ENCODE assay signal across 20 mouse cellular contexts in the genomic region with DNA sequence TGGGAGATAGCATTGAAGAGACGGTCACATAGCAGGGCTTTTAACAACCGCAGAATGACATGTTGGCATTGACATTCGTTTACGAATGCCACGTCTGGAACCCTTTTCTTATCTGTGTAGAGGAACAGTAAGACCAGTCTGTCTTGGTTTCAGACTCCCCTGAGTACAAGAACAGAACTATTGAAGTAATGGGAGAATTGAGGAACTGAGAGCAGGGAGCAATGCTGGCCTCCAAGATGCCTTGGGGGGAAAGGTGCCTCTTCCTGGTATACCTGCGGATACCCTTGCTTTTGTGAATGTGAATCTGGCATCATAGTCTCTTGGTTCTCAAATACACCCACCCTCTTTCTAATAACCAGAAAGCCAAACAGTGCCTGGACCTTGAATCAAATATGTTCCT. TPM values are rescaled to one million over a fixed set of nuclear protein-coding genes. Genes with fewer than 3 reads are reported as not detected.
DNase-seq lines count a peak whose midpoint lies in the region; ATAC-seq and TF ChIP-seq lines count a peak whose summit lies in the region.
"Had no signal": no experiment of that assay in that cellular context is flagged by ENCODE, and none has a peak within 500 bp of the region (broad histone marks: within the 10 kb centered on the region; RNA-seq: fewer than 3 reads in every experiment).

No protein-coding gene starts in this region.

- no peaks in the 10 kb centered on the region for H3K36me3 ChIP-seq in heart, embryonic 12.5 days
- no peaks in the 10 kb centered on the region for H3K36me3 ChIP-seq in myocyte (ENCODE audit: control insufficient read depth, insufficient read depth)
- H3K36me3 ChIP-seq: liver, embryonic 12.5 days had no signal

- no peaks in the 10 kb centered on the region for H3K9me3 ChIP-seq in heart, embryonic 12.5 days (replicated peaks)
- H3K9me3 ChIP-seq: G1E; liver, embryonic 12.5 days; megakaryocyte, embryonic 14.5 days had no signal

- H3K4me3 ChIP-seq in heart, embryonic 12.5 days: no peak overlapping the region
- H3K4me3 ChIP-seq in layer of hippocampus, adult 2 months: no peak overlapping the region
- H3K4me3 ChIP-seq in myocyte: no peak overlapping the region
- H3K4me3 ChIP-seq: liver, embryonic 12.5 days had no signal

- no peak overlapping the region for H3K9ac ChIP-seq in heart, embryonic 12.5 days
- H3K9ac ChIP-seq: forebrain, postnatal 0 days; hindbrain, embryonic 14.5 days; liver, embryonic 12.5 days had no signal

- DNase-seq in heart, adult 18-20 months: no peak
- DNase-seq in layer of hippocampus, adult 2 months (ENCODE audit: low spot score in 2 of 2): no peak
- no peak for DNase-seq in layer of hippocampus, adult 18-20 months (ENCODE audit: low spot score in 2 of 2)
- DNase-seq in frontal cortex, adult 2 months (ENCODE audit: extremely low spot score in 1 of 2, low spot score in 1 of 2): no peak
- DNase-seq: cerebellum, adult 11 months; cerebellum, postnatal 25 days; forebrain, postnatal 0 days; kidney, adult 9 months; layer of hippocampus, postnatal 36 days; left cerebral cortex, postnatal 4 days; thymus, adult 18-20 months had no signal

- no peak overlapping the region for H3ac ChIP-seq in myocyte (ENCODE audit: control insufficient read depth, insufficient read length)

- no peak for TF ChIP-seq POLR2A in myocyte (IDR thresholded peaks at IDR 0.05; ENCODE audit: insufficient read length, low read depth)

- no peak overlapping the region for H3K4me2 ChIP-seq in heart, embryonic 12.5 days
- H3K4me2 ChIP-seq in myocyte (ENCODE audit: low read depth): peak overlapping the region; percentile 98
- H3K4me2 ChIP-seq: heart, embryonic 11.5 days; hindbrain, embryonic 14.5 days; liver, embryonic 12.5 days had no signal

- ATAC-seq in heart, embryonic 12.5 days (ENCODE audit: insufficient number of reproducible peaks, low FRiP score): no peak
- ATAC-seq in common myeloid progenitor, adult 5-6 weeks (replicated peaks; ENCODE audit: low read depth, poor library complexity, severe bottlenecking): peak; percentile 26; the same call in 1 of the 2 replicates
- no peak for ATAC-seq in activated CD4-positive, CD25-positive, alpha-beta regulatory T cell, adult 4 months
- ATAC-seq: forebrain, postnatal 0 days; liver, embryonic 12.5 days had no signal

- H3K27ac ChIP-seq in heart, embryonic 12.5 days (ENCODE audit: poor library complexity, severe bottlenecking): peak overlapping the region; percentile 89; the same call in 1 of the 2 replicates
- peak overlapping the region; percentile 95; the same call in 1 of the 2 replicates for H3K27ac ChIP-seq in layer of hippocampus, adult 2 months
- H3K27ac ChIP-seq: liver, embryonic 12.5 days had no signal

- TF ChIP-seq CTCF in layer of hippocampus, adult 2 months (conservative IDR thresholded peaks at IDR 0.05): no peak

- 69% methylated on average over 6 of the region's 6 CpGs for WGBS in heart, embryonic 12.5 days

- H3K27me3 ChIP-seq in heart, embryonic 12.5 days (replicated peaks): no peaks in the 10 kb centered on the region
- no peaks in the 10 kb centered on the region for H3K27me3 ChIP-seq in myocyte (ENCODE audit: control insufficient read depth, insufficient read depth, insufficient read length)
- H3K27me3 ChIP-seq: megakaryocyte, embryonic 14.5 days had no signal

- peaks cover 36% of the 10 kb centered on the region for H3K79me2 ChIP-seq in myocyte (ENCODE audit: control insufficient read depth, insufficient read depth)

- peaks cover 89% of the 10 kb centered on the region for H3K4me1 ChIP-seq in heart, embryonic 12.5 days (replicated peaks)

TF ChIP-seq in myocyte, 11 proteins besides CTCF, POLR2A, EP300 and RAD21:
- no peak for TF ChIP-seq TCF12 (IDR thresholded peaks at IDR 0.05; ENCODE audit: insufficient read depth, poor library complexity, severe bottlenecking)
- no peak for TF ChIP-seq MYOD1 (IDR thresholded peaks at IDR 0.05; ENCODE audit: control insufficient read depth in 1 of 3, insufficient read length in 2 of 3, low read depth in 2 of 3)
- TF ChIP-seq SRF (IDR thresholded peaks at IDR 0.05; ENCODE audit: control insufficient read depth, insufficient read length, low read depth): no peak
- no peak for TF ChIP-seq TCF3 (IDR thresholded peaks at IDR 0.05; ENCODE audit: insufficient read length, low read depth)
- no peak for TF ChIP-seq USF1 (IDR thresholded peaks at IDR 0.05; ENCODE audit: low read depth)
- TF ChIP-seq REST (IDR thresholded peaks at IDR 0.05; ENCODE audit: insufficient read depth, insufficient read length): no peak
- no peak for TF ChIP-seq POLR2AphosphoS2 (IDR thresholded peaks at IDR 0.05; ENCODE audit: insufficient read length, low read depth)
- no peak for TF ChIP-seq MYOG (IDR thresholded peaks at IDR 0.05; ENCODE audit: control insufficient read depth in 1 of 3, insufficient read depth in 1 of 3, insufficient read length in 2 of 3, low read depth in 2 of 3)
- TF ChIP-seq MAX (IDR thresholded peaks at IDR 0.05; ENCODE audit: low read depth): no peak
- no peak for TF ChIP-seq CEBPB (IDR thresholded peaks at IDR 0.05; ENCODE audit: insufficient read depth, poor library complexity, severe bottlenecking)
- TF ChIP-seq E2F4 (IDR thresholded peaks at IDR 0.05; ENCODE audit: insufficient read depth): no peak

RNA-seq across cellular contexts. Expression of gene Cuedc1, which starts 18.7 kb away (rescaled TPM):
- polyA plus RNA-seq in heart, embryonic 12.5 days (2016; fragmentation: Nextera tagmentation; extraction: Ambion mirVana): 20.7 and 22.9 TPM in 2 replicates
- total RNA-seq in heart, adult 18-20 months (2021): 10 to 100 TPM; 40.0 to 43.8 TPM
- total RNA-seq in layer of hippocampus, adult 2 months (2021): 10 to 100 TPM; 31.1 to 35.3 TPM
- total RNA-seq in layer of hippocampus, adult 18-20 months (2021): 10 to 100 TPM; 27.9 to 31.8 TPM
- 3.3 and 4.2 TPM in 2 replicates for total RNA-seq in common myeloid progenitor, adult 5-6 weeks (2017)
- polyA plus RNA-seq in myocyte (2012; fragmentation: generic; extraction: Trizol): 40.8 TPM
- polyA plus RNA-seq in activated CD4-positive, CD25-positive, alpha-beta regulatory T cell, adult 4 months (2017; shearing (Covaris generic)): 1 to 10 TPM; 5.4 to 5.8 TPM
- polyA plus RNA-seq in frontal cortex, adult 2 months (2012; rRNA removed): 28.0 and 32.7 TPM in 2 replicates

RNA-seq across cellular contexts. Expression of gene Vezf1, which starts 48.5 kb away (rescaled TPM):
- 27.3 and 29.3 TPM in 2 replicates for polyA plus RNA-seq in heart, embryonic 12.5 days (2016; fragmentation: Nextera tagmentation; extraction: Ambion mirVana)
- 10 to 100 TPM; 35.0 to 38.4 TPM for total RNA-seq in heart, adult 18-20 months (2021)
- total RNA-seq in layer of hippocampus, adult 2 months (2021): 10 to 100 TPM; 22.0 to 22.7 TPM
- 10 to 100 TPM; 23.2 to 24.7 TPM for total RNA-seq in layer of hippocampus, adult 18-20 months (2021)
- 33.8 and 42.6 TPM in 2 replicates for total RNA-seq in common myeloid progenitor, adult 5-6 weeks (2017)
- polyA plus RNA-seq in myocyte (2012; fragmentation: generic; extraction: Trizol): 17.7 TPM
- polyA plus RNA-seq in activated CD4-positive, CD25-positive, alpha-beta regulatory T cell, adult 4 months (2017; shearing (Covaris generic)): 10 to 100 TPM; 20.6 to 21.0 TPM
- polyA plus RNA-seq in frontal cortex, adult 2 months (2012; rRNA removed): 23.2 and 24.3 TPM in 2 replicates
